Comparison of ENCODE assay signal across 8 mouse cellular contexts in genomic region chr5:143235028-143235693, GRCm38 (mm10). TPM values are rescaled to one million over a fixed set of nuclear protein-coding genes. Genes with fewer than 3 reads are reported as not detected.
A peak's percentile ranks its signal among the peaks of the same experiment; 100 is the strongest.
DNase-seq lines count a peak whose midpoint lies in the region; ATAC-seq and TF ChIP-seq lines count a peak whose summit lies in the region.

Zfp12 (plus strand) TSS chr5:143235163.

- H3K4me3 ChIP-seq in ES-Bruce4 (ENCODE audit: low read depth, low read length) = peak within 1 kb of the TSS; percentile 69
- H3K4me3 ChIP-seq in forebrain, embryonic 13.5 days = peak within 1 kb of the TSS; percentile 91
- peak within 1 kb of the TSS; percentile 87 for H3K4me3 ChIP-seq in liver, postnatal 0 days (ENCODE audit: low read depth, low read length)
- peak within 1 kb of the TSS; percentile 85 for H3K4me3 ChIP-seq in neural tube, embryonic 14.5 days (ENCODE audit: low read depth, low read length)

- no peak for TF ChIP-seq CTCF in ES-Bruce4 (IDR thresholded peaks at IDR 0.05; ENCODE audit: low read depth, low read length)
- peak; percentile 41 for TF ChIP-seq CTCF in liver, postnatal 0 days (IDR thresholded peaks at IDR 0.05; ENCODE audit: low read depth)

- WGBS in forebrain, embryonic 13.5 days = 0% methylated on average over 58 of the region's 58 CpGs
- under 1% methylated on average over 58 of the region's 58 CpGs for WGBS in large intestine, adult 2 months
- WGBS in liver, postnatal 0 days (ENCODE audit: insufficient replicate concordance) = 1% methylated on average over 55 of the region's 58 CpGs
- WGBS in neural tube, embryonic 14.5 days = under 1% methylated on average over 58 of the region's 58 CpGs

- ATAC-seq in cerebellum, adult (ENCODE audit: insufficient number of reproducible peaks, low FRiP score, low TSS enrichment) = peak; percentile 97
- peak; percentile 98 for ATAC-seq in forebrain, embryonic 13.5 days
- ATAC-seq in liver, postnatal 0 days = peak; percentile 96
- ATAC-seq in neural tube, embryonic 14.5 days (ENCODE audit: low read depth) = peak; percentile 98

- peak within 1 kb of the TSS; percentile 94 for H3K4me2 ChIP-seq in forebrain, embryonic 13.5 days
- peak within 1 kb of the TSS; percentile 93 for H3K4me2 ChIP-seq in liver, postnatal 0 days (ENCODE audit: low read depth, low read length)
- peak within 1 kb of the TSS; percentile 82 for H3K4me2 ChIP-seq in neural tube, embryonic 14.5 days (ENCODE audit: low read depth, low read length)

- H3K9ac ChIP-seq in ES-Bruce4 (ENCODE audit: low read depth, poor library complexity, severe bottlenecking) = peak within 1 kb of the TSS; percentile 49
- peak within 1 kb of the TSS; percentile 93 for H3K9ac ChIP-seq in forebrain, embryonic 13.5 days
- H3K9ac ChIP-seq in liver, postnatal 0 days (replicated peaks) = peak within 1 kb of the TSS; percentile 80
- H3K9ac ChIP-seq in neural tube, embryonic 14.5 days (replicated peaks; ENCODE audit: low read depth, low read length) = peak within 1 kb of the TSS; percentile 90

- no peaks in the 10 kb centered on the region for H3K36me3 ChIP-seq in ES-Bruce4 (ENCODE audit: control insufficient read depth, insufficient read depth, low read length, poor library complexity, severe bottlenecking)
- H3K36me3 ChIP-seq in forebrain, embryonic 13.5 days (ENCODE audit: poor library complexity, severe bottlenecking) = peaks cover 32% of the 10 kb centered on the region
- H3K36me3 ChIP-seq in liver, postnatal 0 days (replicated peaks; ENCODE audit: insufficient read depth, low read length) = 0 out of 2 replicates have a peak, but pooled peaks cover 3% of the 10 kb centered on the region
- peaks cover 3% of the 10 kb centered on the region; the same call in 1 of the 2 replicates for H3K36me3 ChIP-seq in neural tube, embryonic 14.5 days (ENCODE audit: control insufficient read depth, insufficient read depth, low read length)

- H3K4me1 ChIP-seq in ES-Bruce4 (ENCODE audit: control insufficient read depth, insufficient read depth, low read length) = no peaks in the 10 kb centered on the region
- H3K4me1 ChIP-seq in forebrain, embryonic 13.5 days = peaks cover 23% of the 10 kb centered on the region
- H3K4me1 ChIP-seq in liver, postnatal 0 days (ENCODE audit: insufficient read depth) = 0 out of 2 replicates have a peak, but pooled peaks cover 7% of the 10 kb centered on the region
- peaks cover 10% of the 10 kb centered on the region for H3K4me1 ChIP-seq in neural tube, embryonic 14.5 days (ENCODE audit: control insufficient read depth, insufficient read depth, low read length)

- TF ChIP-seq EP300 in ES-Bruce4 (IDR thresholded peaks at IDR 0.05; ENCODE audit: insufficient read depth, low read depth, low read length) = 0 out of 2 replicates have a peak, but pooled peaks have one; percentile 48
- no peak for TF ChIP-seq EP300 in liver, postnatal 0 days (IDR thresholded peaks at IDR 0.05; ENCODE audit: low read depth)

- no peaks in the 10 kb centered on the region for H3K27me3 ChIP-seq in ES-Bruce4 (ENCODE audit: control insufficient read depth, insufficient read depth, low read length, poor library complexity, severe bottlenecking)
- H3K27me3 ChIP-seq in forebrain, embryonic 13.5 days = no peaks in the 10 kb centered on the region
- no peaks in the 10 kb centered on the region for H3K27me3 ChIP-seq in liver, postnatal 0 days (ENCODE audit: insufficient read depth, low read length)
- H3K27me3 ChIP-seq in neural tube, embryonic 14.5 days (ENCODE audit: control insufficient read depth, insufficient read depth, low read length) = no peaks in the 10 kb centered on the region

- intact Hi-C loops in heart, postnatal 10 days (cut with DNase I) = loop anchor here (1.0 kb wide), 1 partner anchor 55 kb away; the partner anchor contains the start of gene Rbak

- peak; percentile 21 for TF ChIP-seq POLR2A in ES-Bruce4 (IDR thresholded peaks at IDR 0.05; ENCODE audit: insufficient read depth, low read length)

- H3K9me3 ChIP-seq in ES-Bruce4 (replicated peaks; ENCODE audit: control insufficient read depth, insufficient read depth, low read length, poor library complexity, severe bottlenecking) = no peaks in the 10 kb centered on the region
- no peaks in the 10 kb centered on the region for H3K9me3 ChIP-seq in forebrain, embryonic 13.5 days (replicated peaks)
- H3K9me3 ChIP-seq in liver, postnatal 0 days (ENCODE audit: low read length) = no peaks in the 10 kb centered on the region
- H3K9me3 ChIP-seq in neural tube, embryonic 14.5 days (ENCODE audit: control insufficient read depth, low read length) = no peaks in the 10 kb centered on the region

- H3K27ac ChIP-seq in ES-Bruce4 (ENCODE audit: insufficient read depth, low read length) = no peak within 1 kb of the TSS
- peak within 1 kb of the TSS; percentile 98 for H3K27ac ChIP-seq in forebrain, embryonic 13.5 days
- H3K27ac ChIP-seq in liver, postnatal 0 days (ENCODE audit: low read depth) = peak within 1 kb of the TSS; percentile 90
- peak within 1 kb of the TSS; percentile 87 for H3K27ac ChIP-seq in neural tube, embryonic 14.5 days (ENCODE audit: low read depth, low read length)

- peak; percentile 94 to 96 for DNase-seq in heart, postnatal 10 days
- DNase-seq in large intestine, adult 2 months (ENCODE audit: low read depth, low spot score) = peak; percentile 80
- peak; percentile 87 for DNase-seq in liver, postnatal 0 days
- peak; percentile 90 for DNase-seq in testis, postnatal 10 days (ENCODE audit: low spot score)

RNA-seq across cellular contexts. Expression of gene Zfp12, which starts in this region (rescaled TPM):
- 11.4 and 12.4 TPM in 2 replicates for polyA plus RNA-seq in ES-Bruce4 (2011; ENCODE audit: insufficient read depth, insufficient read length, low read depth, missing spikeins)
- 22.7 and 23.5 TPM in 2 replicates for polyA plus RNA-seq in forebrain, embryonic 13.5 days (2015; fragmentation: Nextera tagmentation; extraction: Ambion mirVana)
- 10 to 100 TPM in 1 of 2 experiments, 1 to 10 TPM in 1; 9.6 to 12.4 TPM for total RNA-seq in heart, postnatal 10 days (2021)
- polyA plus RNA-seq in large intestine, adult 2 months (2012; rRNA removed) = 4.1 and 4.5 TPM in 2 replicates
- 1.4 and 1.5 TPM in 2 replicates for polyA plus RNA-seq in liver, postnatal 0 days (2015; fragmentation: Nextera tagmentation; extraction: Ambion mirVana)
- polyA plus RNA-seq in neural tube, embryonic 14.5 days (2014; fragmentation: Nextera tagmentation; extraction: Ambion mirVana) = 24.0 and 31.0 TPM in 2 replicates
